Mouse (Mus musculus): ENCODE measurements around the gene Kif24.
A peak's percentile ranks its signal among the peaks of the same experiment; 100 is the strongest.

Gene Kif24

GRCm38 (mm10) chr4:41464345-41465286 is at the start of gene Kif24, which contains the start of gene Nudt2:
Gene Kif24 (minus strand): TSS chr4:41464887.
Gene Nudt2 (plus strand): TSS chr4:41465151.
- peak; percentile 96 for DNase-seq

- DNase-seq = no peak
Measured at GRCm38 (mm10) chr4:41513714-41514113, 49.0 kb upstream of the Kif24 start.

- DNase-seq = no peak
Measured at GRCm38 (mm10) chr4:41513309-41513708, 48.6 kb upstream of the Kif24 start.

- no peak for DNase-seq
Measured at GRCm38 (mm10) chr4:41507998-41508397, 43.3 kb upstream of the Kif24 start.

GRCm38 (mm10) chr4:41507326-41507924 is 42.7 kb upstream of the Kif24 start:
- no peak for DNase-seq

GRCm38 (mm10) chr4:41506906-41507305 is 42.2 kb upstream of the Kif24 start:
- DNase-seq = peak; percentile 93

GRCm38 (mm10) chr4:41506156-41506555 is 41.5 kb upstream of the Kif24 start:
- DNase-seq = peak; percentile 75

- peak; percentile 44 for DNase-seq
Measured at GRCm38 (mm10) chr4:41505131-41505551, 40.5 kb upstream of the Kif24 start.

GRCm38 (mm10) chr4:41504325-41504724 is 39.6 kb upstream of the Kif24 start:
- no peak for DNase-seq

- peak; percentile 98 for DNase-seq
Measured at GRCm38 (mm10) chr4:41502986-41503412, 38.3 kb upstream of the Kif24 start, which contains the start of gene AI464131. Gene AI464131 (minus strand): TSS chr4:41503076.

- DNase-seq = no peak
Measured at GRCm38 (mm10) chr4:41502171-41502940, 37.7 kb upstream of the Kif24 start.

GRCm38 (mm10) chr4:41500787-41501186 is 36.1 kb upstream of the Kif24 start:
- no peak for DNase-seq

- DNase-seq = no peak
Measured at GRCm38 (mm10) chr4:41499619-41500018, 34.9 kb upstream of the Kif24 start.

- DNase-seq = peak; percentile 73
Measured at GRCm38 (mm10) chr4:41498921-41499391, 34.3 kb upstream of the Kif24 start.

- no peak for DNase-seq
Measured at GRCm38 (mm10) chr4:41497995-41498845, 33.5 kb upstream of the Kif24 start.

GRCm38 (mm10) chr4:41497579-41497978 is 32.9 kb upstream of the Kif24 start:
- no peak for DNase-seq

GRCm38 (mm10) chr4:41497046-41497445 is 32.4 kb upstream of the Kif24 start:
- DNase-seq = no peak

GRCm38 (mm10) chr4:41495850-41496249 is 31.2 kb upstream of the Kif24 start:
- no peak for DNase-seq

GRCm38 (mm10) chr4:41495076-41495475 is 30.4 kb upstream of the Kif24 start:
- no peak for DNase-seq

GRCm38 (mm10) chr4:41494378-41494777 is 29.7 kb upstream of the Kif24 start:
- DNase-seq = no peak

- no peak for DNase-seq
Measured at GRCm38 (mm10) chr4:41493464-41494116, 28.9 kb upstream of the Kif24 start.

Measured in kidney, adult 18-20 months (tissue).